Mouse (Mus musculus) adrenal gland, postnatal 0 days (tissue): Measurements from ENCODE around the gene Olfr834. TPM values are rescaled to one million over a fixed set of nuclear protein-coding genes. Genes with fewer than 3 reads are reported as not detected.

Experiments used
- polyA plus RNA-seq: library from polyadenylated mRNA; unstranded; fragments of >200 nt; fragmentation: Nextera tagmentation; extraction: Ambion mirVana; gene quantifications from 2 replicates; pipeline ENCODE4 v1.2.1, GENCODE M21; 2015

Gene Olfr834
- not detected in 2 replicates for polyA plus RNA-seq

DNA sequence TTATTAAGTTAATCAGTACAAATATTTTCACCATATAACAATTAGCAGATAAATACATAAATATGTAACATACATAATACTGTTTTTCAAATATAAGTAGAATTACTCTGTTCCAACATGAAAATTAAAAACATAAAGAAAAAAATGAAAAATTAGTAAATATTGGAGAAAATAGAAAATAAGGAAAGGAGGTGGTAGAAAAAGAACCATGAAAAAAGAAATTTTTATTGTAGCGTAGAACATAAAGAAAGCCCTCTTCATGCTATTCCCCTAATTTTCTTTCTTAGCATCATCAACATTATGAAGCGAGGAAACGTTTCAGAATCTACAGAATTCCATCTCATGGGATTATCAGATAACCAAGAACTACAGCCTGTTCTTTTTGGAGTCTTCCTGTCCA is at the start of gene Olfr834:
Olfr834 (plus strand) TSS at position 301 of the 400 bp plus-strand sequence.

DNA sequence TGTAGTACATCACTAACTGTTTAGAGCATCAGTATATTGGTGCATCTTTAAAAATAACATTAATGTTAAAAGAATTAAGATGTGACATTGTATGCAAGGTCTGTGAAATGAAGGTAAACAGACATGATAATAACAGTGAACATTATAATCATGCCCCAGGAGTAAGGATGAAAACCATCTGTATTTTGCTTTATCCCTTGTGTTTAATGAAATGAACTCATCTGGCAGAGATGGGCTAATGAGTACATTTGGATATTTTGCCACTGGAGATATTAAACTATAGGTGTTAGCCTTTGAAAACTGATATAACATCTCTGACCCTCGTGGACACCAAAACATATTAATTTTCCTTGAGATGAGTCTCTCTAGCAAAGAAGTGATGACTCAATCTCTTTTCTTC is 44.6 kb downstream of the Olfr834 start, which contains the start of gene Olfr835:
Olfr835 (plus strand) TSS at position 301 of the 400 bp plus-strand sequence.

Other genes with a start within 250 kb of the Olfr834 start
- gene Olfr24, start 224.0 kb upstream of the Olfr834 start, polyA plus RNA-seq, result not detected in 2 replicates
- gene Olfr828, start 168.5 kb upstream of the Olfr834 start, polyA plus RNA-seq, result not detected in 2 replicates
- not detected in 2 replicates for gene Olfr829, start 133.1 kb upstream of the Olfr834 start, polyA plus RNA-seq
- gene Olfr830, start 113.3 kb upstream of the Olfr834 start, polyA plus RNA-seq, result not detected in 2 replicates
- not detected in 2 replicates for gene Olfr832, start 50.9 kb upstream of the Olfr834 start, polyA plus RNA-seq
- gene Olfr835, start 44.7 kb downstream of the Olfr834 start, polyA plus RNA-seq, result not detected in 2 replicates
- gene Olfr836, start 132.4 kb downstream of the Olfr834 start, polyA plus RNA-seq, result not detected in 2 replicates
- gene Olfr837, start 148.3 kb downstream of the Olfr834 start, polyA plus RNA-seq, result not detected in 2 replicates
- not detected in 2 replicates for gene Olfr839-ps1, start 189.3 kb downstream of the Olfr834 start, polyA plus RNA-seq